9 mouse cellular contexts compared by ENCODE assay signal in genomic region chr11:31615107-31615811, GRCm38 (mm10). TPM values are rescaled to one million over a fixed set of nuclear protein-coding genes. Genes with fewer than 3 reads are reported as not detected.
A peak's percentile ranks its signal among the peaks of the same experiment; 100 is the strongest.
DNase-seq lines count a peak whose midpoint lies in the region; ATAC-seq lines count a peak whose summit lies in the region.
"Had no signal": no experiment of that assay in that cellular context is flagged by ENCODE, and none has a peak within 500 bp of the region (broad histone marks: within the 10 kb centered on the region; RNA-seq: fewer than 3 reads in every experiment).

No protein-coding gene starts in this region.

- H3K27me3 ChIP-seq in forebrain, embryonic 11.5 days (ENCODE audit: control insufficient read depth, insufficient read depth, low read length), result no peaks in the 10 kb centered on the region
- no peaks in the 10 kb centered on the region for H3K27me3 ChIP-seq in hindbrain, embryonic 15.5 days
- H3K27me3 ChIP-seq: liver, embryonic 15.5 days had no signal

- DNase-seq in gastrocnemius, adult 18-20 months (ENCODE audit: low spot score), result peak; percentile 58
- DNase-seq in gastrocnemius, postnatal 25 days, result no peak
- DNase-seq in c-Kit-negative CD71-positive TER-119-positive erythroid progenitor cells, embryonic 14.5 days (ENCODE audit: low read depth, low spot score), result peak; percentile 15
- DNase-seq in forebrain, embryonic 11.5 days (ENCODE audit: low spot score), result peak; percentile 77
- peak; percentile 30 to 53 for DNase-seq in layer of hippocampus, postnatal 36 days
- peak; percentile 31 for DNase-seq in right cerebral cortex, postnatal 25 days

- no peak overlapping the region for H3K4me2 ChIP-seq in forebrain, embryonic 11.5 days (ENCODE audit: low read depth, low read length, severe bottlenecking)
- no peak overlapping the region for H3K4me2 ChIP-seq in hindbrain, embryonic 15.5 days
- H3K4me2 ChIP-seq: liver, embryonic 15.5 days had no signal

- H3K9me3 ChIP-seq in forebrain, embryonic 11.5 days (ENCODE audit: control insufficient read depth, low read length), result no peaks in the 10 kb centered on the region
- no peaks in the 10 kb centered on the region for H3K9me3 ChIP-seq in hindbrain, embryonic 15.5 days
- H3K9me3 ChIP-seq: liver, embryonic 15.5 days had no signal

- WGBS in forebrain, embryonic 11.5 days, result 58% methylated on average over 10 of the region's 10 CpGs
- 60% methylated on average over 10 of the region's 10 CpGs for WGBS in hindbrain, embryonic 15.5 days

- no peak overlapping the region for H3K9ac ChIP-seq in forebrain, embryonic 11.5 days (ENCODE audit: low read length)
- H3K9ac ChIP-seq in hindbrain, embryonic 15.5 days, result no peak overlapping the region
- H3K9ac ChIP-seq: liver, embryonic 15.5 days had no signal

- H3K27ac ChIP-seq in forebrain, embryonic 11.5 days (ENCODE audit: low read depth, low read length), result no peak overlapping the region
- H3K27ac ChIP-seq in hindbrain, embryonic 15.5 days (replicated peaks), result no peak overlapping the region
- H3K27ac ChIP-seq: liver, embryonic 15.5 days had no signal

- peak; percentile 65 for ATAC-seq in forebrain, embryonic 11.5 days (replicated peaks; ENCODE audit: low FRiP score)
- ATAC-seq in hindbrain, embryonic 15.5 days (ENCODE audit: low FRiP score, low read depth), result peak; percentile 66
- peak; percentile 63 for ATAC-seq in megakaryocyte, adult 5-6 weeks (ENCODE audit: poor library complexity, severe bottlenecking)

- no peaks in the 10 kb centered on the region for H3K4me1 ChIP-seq in forebrain, embryonic 11.5 days (replicated peaks; ENCODE audit: control insufficient read depth, insufficient read depth, low read length)
- H3K4me1 ChIP-seq in hindbrain, embryonic 15.5 days (replicated peaks), result no peaks in the 10 kb centered on the region
- H3K4me1 ChIP-seq: liver, embryonic 15.5 days had no signal

- H3K4me3 ChIP-seq in forebrain, embryonic 11.5 days (ENCODE audit: low read depth, low read length), result no peak overlapping the region
- no peak overlapping the region for H3K4me3 ChIP-seq in hindbrain, embryonic 15.5 days
- H3K4me3 ChIP-seq: liver, embryonic 15.5 days had no signal

- H3K36me3 ChIP-seq in forebrain, embryonic 11.5 days (ENCODE audit: control insufficient read depth, insufficient read depth, low read length), result no peaks in the 10 kb centered on the region
- H3K36me3 ChIP-seq in hindbrain, embryonic 15.5 days, result no peaks in the 10 kb centered on the region
- H3K36me3 ChIP-seq: liver, embryonic 15.5 days had no signal

RNA-seq across cellular contexts. Expression of gene Bod1, which starts 56.4 kb away (rescaled TPM):
- total RNA-seq in gastrocnemius, adult 18-20 months (2021), result 100 to 1,000 TPM; 151 to 175 TPM
- total RNA-seq in gastrocnemius, postnatal 25 days (2021), result 100 to 1,000 TPM; 119 to 142 TPM
- polyA plus RNA-seq in forebrain, embryonic 11.5 days (2014; fragmentation: Nextera tagmentation; extraction: Ambion mirVana), result 141 and 157 TPM in 2 replicates
- polyA plus RNA-seq in hindbrain, embryonic 15.5 days (2015; fragmentation: Nextera tagmentation; extraction: Ambion mirVana), result 128 and 133 TPM in 2 replicates
- total RNA-seq in layer of hippocampus, postnatal 36 days (2021), result 100 to 1,000 TPM in 1 of 2 experiments, 10 to 100 TPM in 1; 96.5 to 101 TPM
- 7.1 and 9.7 TPM in 2 replicates for total RNA-seq in megakaryocyte, adult 5-6 weeks (2015)
- total RNA-seq in megakaryocyte, adult 5-6 weeks (2017), result 8.3 and 12.7 TPM in 2 replicates

Comparison
In these comparisons a context has a peak if more than half of its experiments do, and no peak if none do; other contexts are left out.
1. RNA of gene Bod1, which starts 56.4 kb away (total RNA-seq): 151 to 175 TPM in gastrocnemius, adult 18-20 months, 119 to 142 TPM in gastrocnemius, postnatal 25 days and 96.5 to 101 TPM in layer of hippocampus, postnatal 36 days; 7.1 to 12.7 TPM in megakaryocyte, adult 5-6 weeks; every median in the first group is over 4 times any median in the second.
2. Peak in every context shown above with its lines, with median percentiles within 50 percentile points of each other: ATAC-seq.